Comparison of ENCODE assay signal across 25 mouse cellular contexts in the genomic region with DNA sequence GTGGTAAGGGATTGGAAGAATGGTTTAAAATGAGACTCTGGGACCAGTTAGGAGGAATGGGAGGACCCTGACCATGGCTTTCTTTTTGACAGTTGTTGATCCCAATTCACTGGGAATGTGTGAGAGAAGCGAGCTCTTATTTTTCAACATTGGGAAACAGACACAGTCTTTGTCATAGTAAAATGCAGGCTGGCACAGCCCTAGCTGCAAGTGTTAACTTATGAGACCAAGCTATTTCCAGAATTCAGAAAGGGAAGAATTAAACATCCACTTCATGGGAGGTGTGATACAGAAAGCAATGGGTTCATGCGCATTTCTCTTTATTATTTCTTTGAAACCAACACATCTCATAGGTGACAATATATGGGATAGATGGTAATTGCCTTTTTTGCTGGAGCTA.
A peak's percentile ranks its signal among the peaks of the same experiment; 100 is the strongest.
DNase-seq lines count a peak whose midpoint lies in the region; ATAC-seq and TF ChIP-seq lines count a peak whose summit lies in the region.
"Had no signal": no experiment of that assay in that cellular context is flagged by ENCODE, and none has a peak within 500 bp of the region (broad histone marks: within the 10 kb centered on the region; RNA-seq: fewer than 3 reads in every experiment).

No protein-coding gene starts in this region.

- ATAC-seq in forebrain, embryonic 12.5 days (ENCODE audit: low FRiP score): no peak
- ATAC-seq in midbrain, postnatal 0 days (ENCODE audit: low FRiP score): no peak
- ATAC-seq in midbrain, embryonic 13.5 days: no peak
- ATAC-seq: activated CD4-positive, CD25-positive, alpha-beta regulatory T cell, adult 4 months; intestine, embryonic 16.5 days had no signal

- H3K27ac ChIP-seq in forebrain, embryonic 12.5 days: 0 out of 2 replicates have a peak overlapping the region, but pooled peaks have one; percentile 31
- H3K27ac ChIP-seq in forebrain, embryonic 10.5 days: no peak overlapping the region
- 0 out of 2 replicates have a peak overlapping the region, but pooled peaks have one; percentile 18 for H3K27ac ChIP-seq in midbrain, postnatal 0 days (ENCODE audit: low read depth, low read length)
- no peak overlapping the region for H3K27ac ChIP-seq in midbrain, embryonic 13.5 days
- H3K27ac ChIP-seq: embryonic facial prominence, embryonic 15.5 days; heart, adult 2 months; hindbrain, embryonic 13.5 days; kidney, postnatal 0 days; limb, embryonic 13.5 days; lung, embryonic 15.5 days had no signal

- DNase-seq in forebrain, embryonic 10.5 days (ENCODE audit: extremely low spot score, low spot score): no peak
- DNase-seq in layer of hippocampus, adult 9-10 months (ENCODE audit: low spot score): peak; percentile 17
- DNase-seq in layer of hippocampus, adult 18-20 months (ENCODE audit: low spot score in 2 of 2): no peak
- DNase-seq in midbrain, postnatal 0 days (ENCODE audit: low spot score): no peak
- DNase-seq in telencephalon, adult 2 months (ENCODE audit: low read depth, low spot score): peak; percentile 46
- no peak for DNase-seq in spleen, adult 12 weeks (ENCODE audit: low spot score)
- DNase-seq: adrenal gland, adult 8-10 months; cerebellum, postnatal 14 days; heart, adult 2 months; heart, postnatal 4 days; kidney, adult 8-10 months; kidney, postnatal 4 days had no signal

- no peaks in the 10 kb centered on the region for H3K36me3 ChIP-seq in forebrain, embryonic 12.5 days (replicated peaks)
- no peaks in the 10 kb centered on the region for H3K36me3 ChIP-seq in forebrain, embryonic 10.5 days (replicated peaks)
- no peaks in the 10 kb centered on the region for H3K36me3 ChIP-seq in midbrain, postnatal 0 days (ENCODE audit: insufficient read depth, low read length)
- H3K36me3 ChIP-seq in midbrain, embryonic 13.5 days: no peaks in the 10 kb centered on the region
- H3K36me3 ChIP-seq: embryonic facial prominence, embryonic 15.5 days; heart, embryonic 12.5 days; hindbrain, embryonic 13.5 days; limb, embryonic 13.5 days; lung, embryonic 15.5 days had no signal

- H3K4me3 ChIP-seq in forebrain, embryonic 12.5 days (replicated peaks): no peak overlapping the region
- H3K4me3 ChIP-seq in forebrain, embryonic 10.5 days: no peak overlapping the region
- no peak overlapping the region for H3K4me3 ChIP-seq in midbrain, postnatal 0 days (ENCODE audit: low read depth, low read length)
- H3K4me3 ChIP-seq in midbrain, embryonic 13.5 days (replicated peaks): no peak overlapping the region
- H3K4me3 ChIP-seq: embryonic facial prominence, embryonic 15.5 days; heart, adult 2 months; heart, embryonic 12.5 days; hindbrain, embryonic 13.5 days; limb, embryonic 13.5 days; lung, embryonic 15.5 days had no signal

- no peaks in the 10 kb centered on the region for H3K9me3 ChIP-seq in forebrain, embryonic 12.5 days
- no peaks in the 10 kb centered on the region for H3K9me3 ChIP-seq in forebrain, embryonic 10.5 days
- no peaks in the 10 kb centered on the region for H3K9me3 ChIP-seq in midbrain, postnatal 0 days (ENCODE audit: low read length)
- no peaks in the 10 kb centered on the region for H3K9me3 ChIP-seq in midbrain, embryonic 13.5 days
- H3K9me3 ChIP-seq: embryonic facial prominence, embryonic 15.5 days; heart, embryonic 12.5 days; hindbrain, embryonic 13.5 days; limb, embryonic 13.5 days; lung, embryonic 15.5 days had no signal

- no peak overlapping the region for H3K4me2 ChIP-seq in forebrain, embryonic 12.5 days
- no peak overlapping the region for H3K4me2 ChIP-seq in midbrain, postnatal 0 days (ENCODE audit: low read depth, low read length, poor library complexity, severe bottlenecking)
- H3K4me2 ChIP-seq in midbrain, embryonic 13.5 days (replicated peaks): no peak overlapping the region
- H3K4me2 ChIP-seq: embryonic facial prominence, embryonic 15.5 days; heart, embryonic 12.5 days; hindbrain, embryonic 13.5 days; limb, embryonic 13.5 days; liver, embryonic 11.5 days; lung, embryonic 15.5 days; midbrain, embryonic 11.5 days had no signal

- no peak overlapping the region for H3K9ac ChIP-seq in forebrain, embryonic 12.5 days
- H3K9ac ChIP-seq in midbrain, postnatal 0 days (replicated peaks; ENCODE audit: low read length, poor library complexity, severe bottlenecking): no peak overlapping the region
- no peak overlapping the region for H3K9ac ChIP-seq in midbrain, embryonic 13.5 days (replicated peaks)
- H3K9ac ChIP-seq: embryonic facial prominence, embryonic 15.5 days; heart, embryonic 12.5 days; hindbrain, embryonic 13.5 days; limb, embryonic 13.5 days; lung, embryonic 15.5 days had no signal

- H3K27me3 ChIP-seq in forebrain, embryonic 12.5 days: no peaks in the 10 kb centered on the region
- no peaks in the 10 kb centered on the region for H3K27me3 ChIP-seq in forebrain, embryonic 10.5 days (ENCODE audit: poor library complexity, severe bottlenecking)
- H3K27me3 ChIP-seq in midbrain, postnatal 0 days (ENCODE audit: insufficient read depth, low read length): no peaks in the 10 kb centered on the region
- no peaks in the 10 kb centered on the region for H3K27me3 ChIP-seq in midbrain, embryonic 13.5 days
- H3K27me3 ChIP-seq: CH12.LX; embryonic facial prominence, embryonic 15.5 days; heart, embryonic 12.5 days; hindbrain, embryonic 13.5 days; limb, embryonic 13.5 days; lung, embryonic 15.5 days had no signal

- 84% methylated on average over 2 of the region's 2 CpGs for WGBS in forebrain, embryonic 12.5 days
- WGBS in forebrain, embryonic 10.5 days: 97% methylated on average over 2 of the region's 2 CpGs
- 82% methylated on average over 2 of the region's 2 CpGs for WGBS in midbrain, postnatal 0 days
- 90% methylated on average over 2 of the region's 2 CpGs for WGBS in midbrain, embryonic 13.5 days

- 0 out of 2 replicates have a peak, but pooled peaks cover 5% of the 10 kb centered on the region for H3K4me1 ChIP-seq in forebrain, embryonic 12.5 days
- H3K4me1 ChIP-seq in forebrain, embryonic 10.5 days: no peaks in the 10 kb centered on the region
- H3K4me1 ChIP-seq in midbrain, postnatal 0 days (ENCODE audit: insufficient read depth, low read length): no peaks in the 10 kb centered on the region
- H3K4me1 ChIP-seq in midbrain, embryonic 13.5 days (replicated peaks): peaks cover 10% of the 10 kb centered on the region; the same call in 1 of the 2 replicates
- H3K4me1 ChIP-seq: embryonic facial prominence, embryonic 15.5 days; heart, embryonic 12.5 days; hindbrain, embryonic 13.5 days; limb, embryonic 13.5 days; lung, embryonic 15.5 days had no signal

- TF ChIP-seq CTCF in midbrain, postnatal 0 days (IDR thresholded peaks at IDR 0.05): no peak

Comparison
In these comparisons a context has a peak if more than half of its experiments do, and no peak if none do; other contexts are left out.
1. H3K27ac ChIP-seq: peak in forebrain, embryonic 12.5 days (single experiment) and midbrain, postnatal 0 days (single experiment); none in forebrain, embryonic 10.5 days (single experiment) and midbrain, embryonic 13.5 days (single experiment).
2. DNase-seq: peak in layer of hippocampus, adult 9-10 months (single experiment) and telencephalon, adult 2 months (single experiment); none in forebrain, embryonic 10.5 days (single experiment), layer of hippocampus, adult 18-20 months (0 of 2), midbrain, postnatal 0 days (single experiment) and spleen, adult 12 weeks (single experiment).